Mouse (Mus musculus): ENCODE results near the gene Dab2ip.
A peak's percentile ranks its signal among the peaks of the same experiment; 100 is the strongest.

Dab2ip gene

GRCm38 (mm10) chr2:35634963-35635362 is 76.9 kb downstream of the Dab2ip start:
- no peak for TF ChIP-seq GATA4 (IDR thresholded peaks at IDR 0.05; ENCODE audit: insufficient replicate concordance, low read length)

- no peak for TF ChIP-seq GATA4 (IDR thresholded peaks at IDR 0.05; ENCODE audit: insufficient replicate concordance, low read length)
Measured at GRCm38 (mm10) chr2:35635541-35635940, 77.5 kb downstream of the Dab2ip start.

GRCm38 (mm10) chr2:35637880-35638535 is 79.9 kb downstream of the Dab2ip start:
- no peak for TF ChIP-seq GATA4 (IDR thresholded peaks at IDR 0.05; ENCODE audit: insufficient replicate concordance, low read length)

- no peak for TF ChIP-seq GATA4 (IDR thresholded peaks at IDR 0.05; ENCODE audit: insufficient replicate concordance, low read length)
Measured at GRCm38 (mm10) chr2:35639799-35640198, 81.7 kb downstream of the Dab2ip start.

- TF ChIP-seq GATA4 (IDR thresholded peaks at IDR 0.05; ENCODE audit: insufficient replicate concordance, low read length) = no peak
Measured at GRCm38 (mm10) chr2:35640576-35640975, 82.5 kb downstream of the Dab2ip start.

- TF ChIP-seq GATA4 (IDR thresholded peaks at IDR 0.05; ENCODE audit: insufficient replicate concordance, low read length) = no peak
Measured at GRCm38 (mm10) chr2:35642224-35642623, 84.2 kb downstream of the Dab2ip start.

GRCm38 (mm10) chr2:35646553-35646952 is 88.5 kb downstream of the Dab2ip start:
- no peak for TF ChIP-seq GATA4 (IDR thresholded peaks at IDR 0.05; ENCODE audit: insufficient replicate concordance, low read length)

GRCm38 (mm10) chr2:35649708-35650107 is 91.6 kb downstream of the Dab2ip start:
- no peak for TF ChIP-seq GATA4 (IDR thresholded peaks at IDR 0.05; ENCODE audit: insufficient replicate concordance, low read length)

- TF ChIP-seq GATA4 (IDR thresholded peaks at IDR 0.05; ENCODE audit: insufficient replicate concordance, low read length) = no peak
Measured at GRCm38 (mm10) chr2:35651297-35651731, 93.2 kb downstream of the Dab2ip start.

- TF ChIP-seq GATA4 (IDR thresholded peaks at IDR 0.05; ENCODE audit: insufficient replicate concordance, low read length) = no peak
Measured at GRCm38 (mm10) chr2:35652984-35653383, 94.9 kb downstream of the Dab2ip start.

- no peak for TF ChIP-seq GATA4 (IDR thresholded peaks at IDR 0.05; ENCODE audit: insufficient replicate concordance, low read length)
Measured at GRCm38 (mm10) chr2:35654795-35655194, 96.7 kb downstream of the Dab2ip start.

- TF ChIP-seq GATA4 (IDR thresholded peaks at IDR 0.05; ENCODE audit: insufficient replicate concordance, low read length) = no peak
Measured at GRCm38 (mm10) chr2:35655996-35656395, 97.9 kb downstream of the Dab2ip start.

- no peak for TF ChIP-seq GATA4 (IDR thresholded peaks at IDR 0.05; ENCODE audit: insufficient replicate concordance, low read length)
Measured at GRCm38 (mm10) chr2:35658311-35658710, 100.2 kb downstream of the Dab2ip start.

- TF ChIP-seq GATA4 (IDR thresholded peaks at IDR 0.05; ENCODE audit: insufficient replicate concordance, low read length) = no peak
Measured at GRCm38 (mm10) chr2:35659578-35660194, 101.6 kb downstream of the Dab2ip start.

- TF ChIP-seq GATA4 (IDR thresholded peaks at IDR 0.05; ENCODE audit: insufficient replicate concordance, low read length) = no peak
Measured at GRCm38 (mm10) chr2:35660953-35661374, 102.9 kb downstream of the Dab2ip start.

GRCm38 (mm10) chr2:35661454-35662000 is 103.5 kb downstream of the Dab2ip start:
- peak; percentile 26; the same call in 1 of the 2 replicates for TF ChIP-seq GATA4 (IDR thresholded peaks at IDR 0.05; ENCODE audit: insufficient replicate concordance, low read length)

Data from liver, adult (tissue).